Mouse (Mus musculus): ENCODE data around the gene Rplp1. TPM values are rescaled to one million over a fixed set of nuclear protein-coding genes. Genes with fewer than 3 reads are reported as not detected.

Rplp1 gene
- polyA plus RNA-seq, 1 experiment from 2014 or later, result 1,214 TPM

DNA sequence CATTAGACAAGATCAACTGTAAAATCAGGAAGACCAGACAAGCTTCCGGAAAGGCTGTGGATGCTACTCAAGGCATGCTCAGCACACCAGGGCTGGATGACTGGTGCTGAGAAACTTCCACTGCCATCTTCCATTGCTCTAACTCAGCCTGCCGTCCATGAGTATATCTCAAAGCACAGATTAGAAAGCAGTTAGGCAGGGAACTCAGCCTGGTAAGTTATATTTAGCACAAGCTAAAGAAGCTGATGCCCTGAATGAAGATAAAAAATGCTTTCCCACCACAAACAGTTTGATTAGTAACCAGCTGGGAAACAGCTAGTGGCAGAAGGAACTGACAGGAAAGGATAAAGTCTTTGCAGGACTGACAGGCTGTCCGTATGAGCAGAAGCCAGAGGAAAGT, 26.7 kb upstream of the Rplp1 start:
- Histone ChIP-seq H3K9ac (no peak overlapping the region), H3K4me2 (no peak overlapping the region), H3K4me1 (peaks cover 14% of the 10 kb centered on the region; the same call in 1 of the 2 replicates), H3K27ac (no peak overlapping the region), H3K36me3 (peaks cover 74% of the 10 kb centered on the region), H3K27me3 (no peaks in the 10 kb centered on the region), H3K9me3 (no peaks in the 10 kb centered on the region), H3K4me3 (no peak overlapping the region)
- ATAC-seq (ENCODE audit: borderline replicate concordance, extremely low read depth, low FRiP score, low TSS enrichment), result no peak
- WGBS, result 75% methylated on average over 3 of the region's 3 CpGs

GRCm38 (mm10) chr9:61933333-61933732, 19.0 kb upstream of the Rplp1 start:
- Histone ChIP-seq H3K4me2 (no peak overlapping the region), H3K27me3 (no peaks in the 10 kb centered on the region), H3K9ac (no peak overlapping the region), H3K9me3 (no peaks in the 10 kb centered on the region), H3K4me1 (no peaks in the 10 kb centered on the region), H3K27ac (no peak overlapping the region), H3K36me3 (peaks cover 96% of the 10 kb centered on the region), H3K4me3 (no peak overlapping the region)
- no peak for ATAC-seq (ENCODE audit: borderline replicate concordance, extremely low read depth, low FRiP score, low TSS enrichment)
- WGBS, result 45% methylated on average over 2 of the region's 2 CpGs

DNA sequence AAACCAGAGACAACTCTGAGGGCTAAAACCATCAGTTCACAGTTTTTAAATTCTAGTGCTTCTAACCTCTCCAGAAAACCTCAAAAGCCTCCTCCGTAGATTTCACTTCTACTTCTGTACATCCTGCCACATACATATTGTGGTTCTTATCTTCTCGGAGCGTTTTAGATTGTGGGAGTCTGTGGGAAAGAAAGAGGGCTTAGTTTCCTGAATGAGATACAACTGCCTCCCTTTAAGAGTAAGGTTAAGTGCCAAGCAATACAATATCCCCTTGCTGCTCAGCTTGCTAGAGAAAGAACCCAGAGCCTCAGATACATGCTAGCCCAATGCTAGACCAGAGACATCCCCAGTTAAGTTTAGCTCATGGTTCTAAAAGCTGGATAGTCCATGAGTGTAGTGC, 17.7 kb upstream of the Rplp1 start:
- H3K36me3 ChIP-seq, result peaks cover 97% of the 10 kb centered on the region
- no peak overlapping the region for H3K4me2 ChIP-seq
- H3K4me1 ChIP-seq, result no peaks in the 10 kb centered on the region
- no peak for ATAC-seq (ENCODE audit: borderline replicate concordance, extremely low read depth, low FRiP score, low TSS enrichment)
- no peak overlapping the region for H3K4me3 ChIP-seq
- H3K27me3 ChIP-seq, result no peaks in the 10 kb centered on the region
- H3K9ac ChIP-seq, result no peak overlapping the region
- WGBS, result 85% methylated on average over 3 of the region's 3 CpGs
- no peaks in the 10 kb centered on the region for H3K9me3 ChIP-seq
- H3K27ac ChIP-seq, result no peak overlapping the region

GRCm38 (mm10) chr9:61925086-61925660, 10.8 kb upstream of the Rplp1 start:
- H3K27me3 ChIP-seq, result no peaks in the 10 kb centered on the region
- no peak overlapping the region for H3K4me2 ChIP-seq
- H3K9ac ChIP-seq, result no peak overlapping the region
- H3K27ac ChIP-seq, result no peak overlapping the region
- H3K36me3 ChIP-seq, result peaks cover 92% of the 10 kb centered on the region
- H3K4me1 ChIP-seq, result no peaks in the 10 kb centered on the region
- H3K4me3 ChIP-seq, result no peak overlapping the region
- H3K9me3 ChIP-seq, result no peaks in the 10 kb centered on the region
- 85% methylated on average over 10 of the region's 10 CpGs for WGBS
- ATAC-seq (ENCODE audit: borderline replicate concordance, extremely low read depth, low FRiP score, low TSS enrichment), result no peak

GRCm38 (mm10) chr9:61920331-61920730, 6.0 kb upstream of the Rplp1 start:
- Histone ChIP-seq H3K36me3 (peaks cover 81% of the 10 kb centered on the region), H3K9ac (no peak overlapping the region), H3K27me3 (no peaks in the 10 kb centered on the region), H3K27ac (no peak overlapping the region), H3K4me1 (no peaks in the 10 kb centered on the region), H3K9me3 (no peaks in the 10 kb centered on the region), H3K4me2 (no peak overlapping the region), H3K4me3 (no peak overlapping the region)
- WGBS, result 83% methylated on average over 6 of the region's 6 CpGs
- no peak for ATAC-seq (ENCODE audit: borderline replicate concordance, extremely low read depth, low FRiP score, low TSS enrichment)

DNA sequence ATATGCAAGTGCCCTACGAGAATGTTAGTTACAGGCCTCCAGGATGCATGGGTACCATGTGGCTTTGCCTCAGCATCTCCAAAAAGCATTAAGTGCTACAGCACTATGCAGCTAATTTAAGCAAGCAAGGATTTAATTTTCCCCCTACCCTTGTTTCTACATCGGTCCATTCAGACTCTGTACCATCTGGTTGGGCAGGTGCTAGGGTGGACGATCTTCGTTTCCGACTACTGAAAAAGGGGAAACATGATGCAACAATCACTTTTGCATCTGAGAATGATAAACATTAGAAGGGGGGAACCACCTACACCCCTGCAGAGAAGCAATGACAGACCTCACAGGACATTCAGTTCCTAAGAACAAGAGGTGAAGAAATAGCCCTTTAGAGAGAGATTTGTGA, 5.1 kb upstream of the Rplp1 start:
- no peaks in the 10 kb centered on the region for H3K9me3 ChIP-seq
- no peak overlapping the region for H3K4me3 ChIP-seq
- WGBS, result 93% methylated on average over 5 of the region's 5 CpGs
- peaks cover 4% of the 10 kb centered on the region; the same call in 1 of the 2 replicates for H3K4me1 ChIP-seq
- H3K9ac ChIP-seq, result no peak overlapping the region
- ATAC-seq (ENCODE audit: borderline replicate concordance, extremely low read depth, low FRiP score, low TSS enrichment), result no peak
- H3K27ac ChIP-seq, result no peak overlapping the region
- no peak overlapping the region for H3K4me2 ChIP-seq
- no peaks in the 10 kb centered on the region for H3K27me3 ChIP-seq
- peaks cover 72% of the 10 kb centered on the region for H3K36me3 ChIP-seq

DNA sequence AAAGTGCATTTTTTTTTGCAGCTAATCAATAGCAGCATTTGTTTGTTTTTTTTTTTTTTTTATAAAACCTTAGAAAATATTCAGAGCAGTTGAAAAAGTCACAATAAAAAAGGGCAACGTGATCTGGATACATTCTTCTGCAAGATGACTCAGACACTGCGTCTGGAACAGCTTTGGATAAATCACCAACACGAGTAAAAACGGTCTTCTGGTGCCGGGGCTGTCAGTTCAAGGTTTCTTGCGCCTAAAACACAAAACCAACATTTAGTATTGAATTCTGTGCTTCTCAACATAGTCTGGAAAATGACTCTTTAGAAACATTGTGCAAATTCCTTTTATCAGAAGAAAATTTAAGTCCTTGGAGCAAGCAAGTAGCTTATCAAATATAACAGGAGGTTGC, 3.1 kb upstream of the Rplp1 start:
- Histone ChIP-seq H3K27me3 (no peaks in the 10 kb centered on the region), H3K9me3 (no peaks in the 10 kb centered on the region), H3K9ac (no peak overlapping the region), H3K4me1 (peaks cover 14% of the 10 kb centered on the region), H3K36me3 (peaks cover 63% of the 10 kb centered on the region), H3K4me3 (no peak overlapping the region), H3K27ac (no peak overlapping the region), H3K4me2 (no peak overlapping the region)
- no peak for ATAC-seq (ENCODE audit: borderline replicate concordance, extremely low read depth, low FRiP score, low TSS enrichment)
- WGBS, result 85% methylated on average over 6 of the region's 6 CpGs

DNA sequence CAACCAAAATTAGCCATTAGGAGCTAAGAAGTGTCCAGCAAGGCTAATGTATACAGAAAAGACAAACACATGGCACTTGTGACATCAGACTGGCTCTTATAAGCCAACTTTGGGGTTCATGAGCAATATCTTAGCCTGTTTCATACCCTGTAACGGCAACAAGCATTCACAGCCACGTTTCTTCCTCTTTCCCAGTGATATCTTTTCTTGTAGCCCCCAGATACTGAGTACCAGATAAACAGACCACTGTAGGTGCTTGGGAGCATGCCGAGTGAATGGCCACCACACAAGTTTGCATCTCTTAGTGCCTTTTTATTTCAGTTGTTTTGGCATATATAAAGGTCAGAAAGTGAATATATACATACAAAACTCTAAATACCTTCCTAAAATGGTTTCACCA, 2.6 kb upstream of the Rplp1 start:
- H3K9ac ChIP-seq, result no peak overlapping the region
- peaks cover 63% of the 10 kb centered on the region for H3K36me3 ChIP-seq
- no peak overlapping the region for H3K27ac ChIP-seq
- no peaks in the 10 kb centered on the region for H3K9me3 ChIP-seq
- H3K4me2 ChIP-seq, result no peak overlapping the region
- H3K4me3 ChIP-seq, result no peak overlapping the region
- no peaks in the 10 kb centered on the region for H3K27me3 ChIP-seq
- peaks cover 18% of the 10 kb centered on the region for H3K4me1 ChIP-seq
- 85% methylated on average over 3 of the region's 3 CpGs for WGBS
- no peak for ATAC-seq (ENCODE audit: borderline replicate concordance, extremely low read depth, low FRiP score, low TSS enrichment)

DNA sequence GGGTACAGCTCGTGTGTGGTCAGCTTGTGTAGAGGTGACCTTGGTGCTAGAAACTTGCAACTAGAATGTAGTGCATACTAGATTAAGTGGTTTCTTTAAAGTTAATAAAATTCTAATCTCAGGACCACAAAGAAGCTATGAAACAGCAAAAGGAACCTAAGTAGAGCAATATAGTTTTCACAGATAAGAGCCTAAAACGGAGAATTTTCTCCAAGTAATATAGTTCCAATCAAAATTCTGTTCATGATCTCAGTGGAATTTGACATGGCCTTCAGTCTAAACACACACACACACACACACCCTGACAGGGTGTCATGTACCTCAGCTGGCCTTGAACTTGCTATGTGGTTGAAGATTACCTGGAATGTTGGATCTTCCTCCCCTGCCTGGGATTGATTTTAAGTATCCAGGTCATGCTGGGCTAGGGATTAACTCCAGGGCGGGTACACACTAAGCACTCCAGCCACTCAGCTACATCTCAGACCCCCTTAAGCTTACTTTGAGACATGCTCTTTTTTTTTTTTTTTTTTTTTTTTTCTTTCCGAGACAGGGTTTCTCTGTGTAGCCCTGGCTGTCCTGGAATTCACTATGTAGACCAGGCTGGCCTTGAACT, 1.2 kb upstream of the Rplp1 start:
- peaks cover 59% of the 10 kb centered on the region for H3K36me3 ChIP-seq
- H3K4me1 ChIP-seq, result peaks cover 18% of the 10 kb centered on the region
- peak overlapping the region; percentile 82 for H3K4me2 ChIP-seq
- no peaks in the 10 kb centered on the region for H3K27me3 ChIP-seq
- peak overlapping the region; percentile 98 for H3K27ac ChIP-seq
- WGBS, result 31% methylated on average over 4 of the region's 4 CpGs
- peak overlapping the region; percentile 65; the same call in 1 of the 2 replicates for H3K9ac ChIP-seq
- H3K4me3 ChIP-seq, result peak overlapping the region; percentile 85
- no peak for ATAC-seq (ENCODE audit: borderline replicate concordance, extremely low read depth, low FRiP score, low TSS enrichment)
- no peaks in the 10 kb centered on the region for H3K9me3 ChIP-seq

- WGBS, result 1% methylated on average over 13 of the region's 13 CpGs
- Histone ChIP-seq H3K4me2 (peak overlapping the region; percentile 82), H3K36me3 (peaks cover 53% of the 10 kb centered on the region), H3K9ac (peak overlapping the region; percentile 65), H3K4me3 (peak overlapping the region; percentile 85), H3K27me3 (no peaks in the 10 kb centered on the region), H3K27ac (peak overlapping the region; percentile 98), H3K9me3 (no peaks in the 10 kb centered on the region), H3K4me1 (peaks cover 18% of the 10 kb centered on the region)
- ATAC-seq (ENCODE audit: borderline replicate concordance, extremely low read depth, low FRiP score, low TSS enrichment), result no peak
These were observed 567 bp upstream of the Rplp1 start for GRCm38 (mm10) chr9:61914917-61915300.

DNA sequence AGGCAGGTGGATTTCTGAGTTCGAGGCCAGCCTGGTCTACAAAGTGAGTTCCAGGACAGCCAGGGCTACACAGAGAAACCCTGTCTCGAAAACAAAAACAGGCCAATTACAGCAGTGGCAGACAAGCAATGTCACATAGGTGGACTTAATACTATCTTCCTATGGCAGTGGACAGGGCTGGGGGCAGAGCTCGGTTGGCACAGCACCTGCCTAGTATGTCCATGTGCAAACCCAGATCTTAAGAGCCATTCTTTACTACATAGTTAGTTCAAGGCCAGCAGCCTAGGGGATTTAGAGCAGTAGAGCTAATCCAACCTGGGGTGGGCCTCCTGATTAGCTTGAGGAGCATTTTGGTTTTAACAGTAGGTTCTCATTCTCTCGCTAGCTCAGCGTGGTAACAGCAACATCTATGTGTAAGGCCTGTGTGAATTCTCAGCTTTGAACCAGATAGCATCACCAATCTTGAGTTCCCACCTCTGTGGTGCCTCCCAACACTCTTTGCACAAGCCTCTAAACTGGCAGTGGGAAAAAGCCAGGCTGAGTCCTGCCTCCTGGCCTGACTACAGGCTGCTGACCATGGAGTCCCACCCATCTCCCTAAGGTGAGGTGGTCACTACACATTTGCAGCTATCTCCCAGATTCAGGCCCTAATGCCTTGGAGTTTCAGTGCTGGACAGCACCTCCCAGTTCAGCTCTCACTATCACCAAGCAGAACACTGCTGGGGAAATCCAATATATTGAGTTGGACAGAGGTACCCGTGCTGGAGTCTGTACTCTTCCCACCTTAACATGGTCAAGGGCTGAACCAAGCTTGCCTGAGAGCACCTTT, 2.8 kb downstream of the Rplp1 start:
- Histone ChIP-seq H3K9me3 (no peaks in the 10 kb centered on the region), H3K4me2 (no peak overlapping the region), H3K27me3 (no peaks in the 10 kb centered on the region), H3K9ac (no peak overlapping the region), H3K27ac (no peak overlapping the region), H3K36me3 (peaks cover 21% of the 10 kb centered on the region), H3K4me3 (no peak overlapping the region), H3K4me1 (peaks cover 18% of the 10 kb centered on the region)
- no peak for ATAC-seq (ENCODE audit: borderline replicate concordance, extremely low read depth, low FRiP score, low TSS enrichment)
- 57% methylated on average over 6 of the region's 6 CpGs for WGBS
